Mouse (Mus musculus): ENCODE results near the gene Suclg2.

- TF ChIP-seq POLR2A (IDR thresholded peaks at IDR 0.05; ENCODE audit: borderline replicate concordance, insufficient read depth, low read length) = no peak
- no peak for TF ChIP-seq CTCF (IDR thresholded peaks at IDR 0.05; ENCODE audit: borderline replicate concordance, insufficient read depth, low read depth, low read length)
Measured at GRCm38 (mm10) chr6:95518406-95518805, 200.2 kb downstream of the Suclg2 start.

All from cerebellum, adult 2 months (tissue).